Mouse (Mus musculus) ES-E14 (cell line): ENCODE data around the gene Prx.

ENCODE experiments used
- CHD2 ChIP-seq: IDR thresholded peaks from 2 replicates; pipeline ENCODE4 v1.6.1; 2014; ENCODE audit warnings: mild to moderate bottlenecking, low read depth, low read length, inconsistent platforms
- HCFC1 ChIP-seq: IDR thresholded peaks from 2 replicates; pipeline ENCODE4 v1.6.1; 2012; ENCODE audit warnings: low read length, inconsistent platforms, borderline replicate concordance; ENCODE audit not compliant: insufficient read depth
- MAFK ChIP-seq: IDR thresholded peaks from 2 replicates; pipeline ENCODE4 v1.6.1; 2014; ENCODE audit warnings: mild to moderate bottlenecking, low read depth, low read length, inconsistent platforms; ENCODE audit not compliant: insufficient read depth
- ZC3H11A ChIP-seq: IDR thresholded peaks from 2 replicates; pipeline ENCODE4 v1.6.1; 2012; ENCODE audit warnings: low read depth, mild to moderate bottlenecking, inconsistent platforms, low read length, borderline replicate concordance

DNA sequence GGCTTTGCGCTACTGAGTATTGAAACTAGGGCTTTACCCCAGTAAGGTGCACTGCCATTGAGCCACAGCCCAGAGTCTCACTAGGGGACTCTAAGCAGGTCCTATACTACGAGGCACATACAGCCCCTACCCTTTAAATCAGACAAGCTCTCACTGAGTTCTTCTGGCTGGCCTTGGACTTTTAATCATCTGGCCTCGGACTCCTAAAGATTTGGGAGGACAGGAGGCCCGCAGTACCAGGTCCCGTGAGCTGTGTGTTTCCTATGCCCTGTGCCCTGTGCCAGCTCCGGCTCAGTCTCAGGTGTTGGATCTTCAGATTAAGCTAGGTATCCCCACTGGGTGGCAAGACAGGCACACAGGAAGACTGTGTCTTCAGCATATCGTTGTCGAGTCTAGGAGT is 38.9 kb downstream of the Prx start:
- TF ChIP-seq HCFC1 = no peak
- no peak for TF ChIP-seq ZC3H11A
- TF ChIP-seq MAFK = no peak
- no peak for TF ChIP-seq CHD2
